Mouse (Mus musculus): ENCODE results near the gene Mthfd1l. TPM values are rescaled to one million over a fixed set of nuclear protein-coding genes. Genes with fewer than 3 reads are reported as not detected.
"Not testable (repeated sequence)": the region's sequence is repeated elsewhere in the genome, so short reads cannot be mapped to it uniquely, and the experiment has no call there.

The Mthfd1l gene
- polyA plus RNA-seq, 1 experiment from 2014 or later: 16.9 TPM

GRCm38 (mm10) chr10:4123280-4123945 is 150.5 kb downstream of the Mthfd1l start:
- not testable (repeated sequence) for H3K9me3 ChIP-seq (replicated peaks); ATAC-seq (ENCODE audit: insufficient number of reproducible peaks, low FRiP score); H3K27me3 ChIP-seq (replicated peaks); H3K4me3 ChIP-seq; H3K4me2 ChIP-seq; H3K9ac ChIP-seq; H3K27ac ChIP-seq (ENCODE audit: poor library complexity, severe bottlenecking); H3K36me3 ChIP-seq
- WGBS: 73% methylated on average over 7 of the region's 7 CpGs
- H3K4me1 ChIP-seq (replicated peaks): peaks cover 19% of the 10 kb centered on the region

DNA sequence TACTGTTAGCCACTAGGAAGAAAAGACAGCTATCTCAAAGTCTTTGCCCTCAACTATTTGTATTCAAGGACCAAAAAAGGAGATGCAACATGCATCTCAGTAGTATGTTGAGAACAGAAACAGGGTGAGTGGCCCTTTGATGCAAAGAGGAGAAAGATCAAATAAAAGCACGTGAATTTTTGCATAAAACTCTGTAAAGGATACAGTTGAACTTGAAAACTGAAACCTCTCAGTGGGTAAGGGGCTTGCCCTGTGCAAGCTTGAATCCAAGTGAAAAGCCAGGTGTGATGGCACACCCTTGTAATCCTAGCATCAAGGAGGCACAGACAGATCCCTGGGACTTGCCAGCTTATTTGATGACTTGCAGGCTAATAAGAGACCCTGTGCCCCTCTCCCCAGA is 151.2 kb downstream of the Mthfd1l start:
- Histone ChIP-seq H3K27me3 (replicated peaks) (no peaks in the 10 kb centered on the region), H3K4me2 (no peak overlapping the region), H3K27ac (ENCODE audit: poor library complexity, severe bottlenecking) (no peak overlapping the region), H3K9me3 (replicated peaks) (no peaks in the 10 kb centered on the region), H3K9ac (no peak overlapping the region), H3K36me3 (no peaks in the 10 kb centered on the region), H3K4me1 (replicated peaks) (peaks cover 23% of the 10 kb centered on the region), H3K4me3 (no peak overlapping the region)
- 89% methylated on average over 1 of the region's 1 CpGs for WGBS
- no peak for ATAC-seq (ENCODE audit: insufficient number of reproducible peaks, low FRiP score)

DNA sequence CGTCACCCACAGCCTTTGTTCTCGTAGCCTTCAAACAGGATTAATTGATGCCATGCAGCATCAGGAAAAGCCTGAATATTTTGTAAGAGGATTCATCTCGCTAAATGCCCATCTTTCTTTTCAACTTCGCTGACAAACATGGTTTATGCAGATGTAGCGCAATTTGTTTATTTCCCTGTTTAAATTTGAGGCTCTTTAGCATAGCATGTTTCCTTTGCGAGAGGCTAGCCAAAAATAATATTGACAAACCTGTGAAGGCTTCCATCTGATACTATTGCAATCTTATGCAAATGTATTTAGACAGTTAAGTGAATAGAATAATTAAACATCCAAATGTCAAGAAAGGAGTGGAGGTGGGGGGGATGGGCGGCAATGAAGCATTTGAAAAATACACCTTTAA is 152.3 kb downstream of the Mthfd1l start:
- no peak overlapping the region for H3K27ac ChIP-seq (ENCODE audit: poor library complexity, severe bottlenecking)
- H3K27me3 ChIP-seq (replicated peaks): no peaks in the 10 kb centered on the region
- H3K4me1 ChIP-seq (replicated peaks): peaks cover 28% of the 10 kb centered on the region
- ATAC-seq (ENCODE audit: insufficient number of reproducible peaks, low FRiP score): no peak
- no peaks in the 10 kb centered on the region for H3K36me3 ChIP-seq
- no peak overlapping the region for H3K4me2 ChIP-seq
- H3K9ac ChIP-seq: no peak overlapping the region
- 89% methylated on average over 7 of the region's 7 CpGs for WGBS
- no peaks in the 10 kb centered on the region for H3K9me3 ChIP-seq (replicated peaks)
- no peak overlapping the region for H3K4me3 ChIP-seq

- WGBS: 51% methylated on average over 8 of the region's 8 CpGs
- no peak overlapping the region for H3K4me3 ChIP-seq
- peaks cover 30% of the 10 kb centered on the region for H3K4me1 ChIP-seq (replicated peaks)
- H3K27me3 ChIP-seq (replicated peaks): no peaks in the 10 kb centered on the region
- no peak for ATAC-seq (ENCODE audit: insufficient number of reproducible peaks, low FRiP score)
- no peaks in the 10 kb centered on the region for H3K36me3 ChIP-seq
- H3K9ac ChIP-seq: no peak overlapping the region
- H3K9me3 ChIP-seq (replicated peaks): no peaks in the 10 kb centered on the region
- no peak overlapping the region for H3K27ac ChIP-seq (ENCODE audit: poor library complexity, severe bottlenecking)
- no peak overlapping the region for H3K4me2 ChIP-seq
Measured at GRCm38 (mm10) chr10:4126335-4127012, 153.6 kb downstream of the Mthfd1l start.

DNA sequence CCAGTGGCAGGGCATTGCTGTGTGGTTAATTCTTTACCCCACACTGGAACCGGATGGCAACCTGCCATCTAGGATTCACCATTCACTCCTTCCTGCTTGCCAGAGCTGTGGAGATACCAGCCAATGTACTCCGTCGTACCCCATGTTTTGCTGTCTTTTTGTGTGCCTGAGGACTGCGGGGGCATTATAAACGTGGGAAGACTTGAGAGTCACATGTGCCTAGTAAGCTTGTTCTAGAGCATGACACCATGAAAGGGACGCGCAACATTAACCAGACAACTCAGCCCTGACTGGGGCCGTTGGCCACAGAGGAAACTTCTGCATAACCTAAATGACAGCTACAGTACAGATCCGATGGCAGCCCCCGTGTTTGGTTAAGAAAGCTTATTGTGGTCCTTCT is 155.5 kb downstream of the Mthfd1l start:
- no peak overlapping the region for H3K9ac ChIP-seq

GRCm38 (mm10) chr10:4128915-4129314 is 156.0 kb downstream of the Mthfd1l start:
- WGBS: 78% methylated on average over 4 of the region's 4 CpGs
- H3K9ac ChIP-seq: no peak overlapping the region

More for the DNA sequence above, 155.5 kb downstream of the Mthfd1l start:
- H3K27me3 ChIP-seq (replicated peaks): no peaks in the 10 kb centered on the region
- no peak overlapping the region for H3K4me3 ChIP-seq
- H3K36me3 ChIP-seq: no peaks in the 10 kb centered on the region
- no peaks in the 10 kb centered on the region for H3K9me3 ChIP-seq (replicated peaks)
- ATAC-seq (ENCODE audit: insufficient number of reproducible peaks, low FRiP score): no peak
- no peak overlapping the region for H3K4me2 ChIP-seq
- peak overlapping the region; percentile 18; the same call in 1 of the 2 replicates for H3K27ac ChIP-seq (ENCODE audit: poor library complexity, severe bottlenecking)
- peaks cover 36% of the 10 kb centered on the region for H3K4me1 ChIP-seq (replicated peaks)
- 66% methylated on average over 10 of the region's 10 CpGs for WGBS

GRCm38 (mm10) chr10:4129461-4129860 is 156.5 kb downstream of the Mthfd1l start:
- no peak overlapping the region for H3K4me2 ChIP-seq
- H3K4me3 ChIP-seq: no peak overlapping the region
- H3K9me3 ChIP-seq (replicated peaks): no peaks in the 10 kb centered on the region
- H3K4me1 ChIP-seq (replicated peaks): peaks cover 32% of the 10 kb centered on the region
- ATAC-seq (ENCODE audit: insufficient number of reproducible peaks, low FRiP score): no peak
- H3K36me3 ChIP-seq: no peaks in the 10 kb centered on the region
- no peak overlapping the region for H3K27ac ChIP-seq (ENCODE audit: poor library complexity, severe bottlenecking)
- no peak overlapping the region for H3K9ac ChIP-seq
- no peaks in the 10 kb centered on the region for H3K27me3 ChIP-seq (replicated peaks)
- 85% methylated on average over 8 of the region's 8 CpGs for WGBS

More at GRCm38 (mm10) chr10:4128915-4129314, 156.0 kb downstream of the Mthfd1l start:
- Histone ChIP-seq H3K27ac (ENCODE audit: poor library complexity, severe bottlenecking) (peak overlapping the region; percentile 18; the same call in 1 of the 2 replicates), H3K36me3 (no peaks in the 10 kb centered on the region), H3K4me2 (no peak overlapping the region), H3K4me3 (no peak overlapping the region), H3K9me3 (replicated peaks) (no peaks in the 10 kb centered on the region), H3K27me3 (replicated peaks) (no peaks in the 10 kb centered on the region), H3K4me1 (replicated peaks) (peaks cover 32% of the 10 kb centered on the region)
- ATAC-seq (ENCODE audit: insufficient number of reproducible peaks, low FRiP score): no peak

DNA sequence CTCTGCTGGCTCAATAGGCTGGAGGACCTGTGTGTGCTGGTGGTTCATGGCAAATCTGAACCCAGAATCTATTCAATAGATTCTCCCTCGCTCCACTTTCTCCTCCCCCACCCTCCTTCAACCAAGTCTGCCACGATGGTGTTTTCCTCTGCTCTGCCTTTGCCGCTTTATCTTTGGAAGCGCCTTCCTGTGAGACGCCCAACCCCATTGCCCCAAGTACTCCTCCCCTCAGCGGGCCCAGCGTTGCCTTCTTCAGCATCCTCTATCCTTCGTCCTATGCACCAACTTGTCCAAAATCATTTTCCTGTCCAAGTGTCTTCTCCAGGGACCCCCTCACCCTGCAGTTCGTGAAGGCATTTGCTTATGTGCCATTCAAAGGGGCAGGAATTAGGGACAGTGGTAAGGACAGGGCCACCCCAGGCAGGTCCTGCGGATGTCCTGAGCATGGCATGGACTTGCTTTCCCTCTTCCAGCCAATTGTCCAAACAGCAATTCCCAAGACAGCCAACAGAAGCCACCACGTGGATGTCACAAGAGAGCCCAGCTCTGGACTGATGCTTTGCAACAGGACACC is 157.2 kb downstream of the Mthfd1l start:
- H3K4me1 ChIP-seq (replicated peaks): peaks cover 32% of the 10 kb centered on the region
- no peak for ATAC-seq (ENCODE audit: insufficient number of reproducible peaks, low FRiP score)

GRCm38 (mm10) chr10:4132735-4133134 is 159.8 kb downstream of the Mthfd1l start:
- H3K4me2 ChIP-seq: no peak overlapping the region
- peak overlapping the region; percentile 66 for H3K27ac ChIP-seq (ENCODE audit: poor library complexity, severe bottlenecking)
- H3K9ac ChIP-seq: no peak overlapping the region
- peak; percentile 59; the same call in 1 of the 2 replicates for ATAC-seq (ENCODE audit: insufficient number of reproducible peaks, low FRiP score)
- no peaks in the 10 kb centered on the region for H3K36me3 ChIP-seq
- H3K27me3 ChIP-seq (replicated peaks): no peaks in the 10 kb centered on the region
- 20% methylated on average over 7 of the region's 7 CpGs for WGBS
- no peak overlapping the region for H3K4me3 ChIP-seq
- H3K4me1 ChIP-seq (replicated peaks): peaks cover 21% of the 10 kb centered on the region
- H3K9me3 ChIP-seq (replicated peaks): no peaks in the 10 kb centered on the region

More for the DNA sequence above, 157.2 kb downstream of the Mthfd1l start:
- Histone ChIP-seq H3K4me3 (no peak overlapping the region), H3K9ac (no peak overlapping the region; the same call in 1 of the 2 replicates), H3K27ac (ENCODE audit: poor library complexity, severe bottlenecking) (no peak overlapping the region), H3K27me3 (replicated peaks) (no peaks in the 10 kb centered on the region), H3K9me3 (replicated peaks) (no peaks in the 10 kb centered on the region), H3K36me3 (no peaks in the 10 kb centered on the region), H3K4me2 (no peak overlapping the region)
- 51% methylated on average over 11 of the region's 11 CpGs for WGBS

DNA sequence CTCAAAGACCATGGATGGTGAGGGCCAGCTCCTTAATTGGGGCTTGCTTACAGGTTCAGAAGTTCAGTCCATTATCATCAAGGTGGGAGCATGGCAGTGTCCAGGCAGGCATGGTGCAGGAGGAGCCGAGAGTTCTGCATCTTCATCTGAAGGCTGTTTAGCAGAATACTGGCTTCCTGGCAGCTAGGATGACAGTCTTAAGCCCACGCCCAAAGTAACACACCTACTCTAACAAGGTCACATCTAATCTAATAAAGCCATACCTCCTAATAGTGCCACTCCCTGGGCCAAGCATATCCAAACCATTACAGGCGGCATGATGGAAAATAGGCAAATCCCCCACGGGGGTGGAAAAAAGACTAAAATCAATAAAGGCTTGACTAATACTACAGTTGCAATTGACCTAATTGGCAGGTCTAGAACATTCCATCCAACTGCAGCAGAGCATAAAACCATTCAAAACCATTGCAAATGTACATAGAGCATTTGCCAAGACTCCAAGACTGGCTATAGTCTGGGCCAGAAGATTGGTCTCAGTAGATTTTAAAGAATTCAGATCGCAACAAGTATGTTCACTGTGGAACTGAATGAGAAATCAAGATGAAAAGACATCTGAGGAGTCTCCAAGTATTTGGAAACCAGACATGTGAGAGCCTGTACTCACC is 162.3 kb downstream of the Mthfd1l start:
- H3K27ac ChIP-seq (ENCODE audit: poor library complexity, severe bottlenecking): no peak overlapping the region
- no peak overlapping the region for H3K4me2 ChIP-seq
- H3K4me3 ChIP-seq: no peak overlapping the region
- ATAC-seq (ENCODE audit: insufficient number of reproducible peaks, low FRiP score): no peak
- WGBS: 91% methylated on average over 5 of the region's 5 CpGs
- no peaks in the 10 kb centered on the region for H3K27me3 ChIP-seq (replicated peaks)
- H3K9ac ChIP-seq: no peak overlapping the region
- H3K4me1 ChIP-seq (replicated peaks): peaks cover 15% of the 10 kb centered on the region
- no peaks in the 10 kb centered on the region for H3K9me3 ChIP-seq (replicated peaks)
- no peaks in the 10 kb centered on the region for H3K36me3 ChIP-seq

DNA sequence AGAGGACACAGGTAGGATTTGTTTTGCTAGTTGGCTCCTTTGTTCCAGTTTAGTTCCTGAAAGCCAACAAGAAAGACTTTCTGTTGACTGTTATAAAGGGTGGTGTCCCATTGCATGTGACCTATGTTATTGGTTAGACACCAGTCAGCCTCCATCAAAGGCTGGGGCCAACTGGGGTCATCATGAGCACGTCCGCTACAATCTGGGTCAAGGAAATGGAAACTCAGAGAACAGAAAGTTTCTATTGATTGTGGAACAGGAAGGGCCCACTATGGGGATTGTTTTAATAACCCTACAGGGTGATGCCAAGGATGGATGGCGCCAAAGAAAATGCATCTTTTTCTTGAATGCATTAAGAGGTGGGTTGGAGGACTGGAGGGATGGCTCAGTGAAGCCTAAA is 166.6 kb downstream of the Mthfd1l start:
- Histone ChIP-seq H3K4me2 (no peak overlapping the region), H3K4me3 (no peak overlapping the region), H3K27me3 (replicated peaks) (no peaks in the 10 kb centered on the region), H3K9me3 (replicated peaks) (no peaks in the 10 kb centered on the region), H3K9ac (no peak overlapping the region), H3K36me3 (no peaks in the 10 kb centered on the region), H3K27ac (ENCODE audit: poor library complexity, severe bottlenecking) (no peak overlapping the region), H3K4me1 (replicated peaks) (peaks cover 4% of the 10 kb centered on the region; the same call in 1 of the 2 replicates)
- 69% methylated on average over 3 of the region's 3 CpGs for WGBS
- ATAC-seq (ENCODE audit: insufficient number of reproducible peaks, low FRiP score): 0 out of 2 replicates have a peak, but pooled peaks have one; percentile 36

Data from heart, embryonic 12.5 days (tissue).